Mouse (Mus musculus) C3H10T1/2 (cell line): ENCODE measurements around the gene Cdh15. TPM values are rescaled to one million over a fixed set of nuclear protein-coding genes. Genes with fewer than 3 reads are reported as not detected.

ENCODE experiments used
- polyA plus RNA-seq, 2 experiments: library from polyadenylated mRNA; unstranded; fragments of >200 nt; fragmentation: generic; extraction: Trizol; gene quantifications; one replicate each; pipeline ENCODE4 v1.2.1; 2012; ENCODE audit warnings: missing spikeins in 2 of 2

Cdh15 gene
- under 1 TPM in 1 of 2 experiments, not detected in 1; 0.01 TPM for polyA plus RNA-seq

GRCm38 (mm10) chr8:122847829-122848561 is at the start of gene Cdh15:
Gene Cdh15 (plus strand): TSS chr8:122847966.

Other genes starting within 250 kb of the Cdh15 start
- gene Galns, start 236.5 kb upstream of the Cdh15 start, polyA plus RNA-seq: 10 to 100 TPM in 1 of 2 experiments, 1 to 10 TPM in 1; 8.6 to 14.7 TPM
- 10 to 100 TPM; 86.1 to 87.4 TPM for gene Trappc2l, start 236.3 kb upstream of the Cdh15 start, polyA plus RNA-seq
- gene Pabpn1l, start 225.2 kb upstream of the Cdh15 start, polyA plus RNA-seq: not detected
- under 1 TPM in 1 of 2 experiments, not detected in 1; 0.02 TPM for gene Cbfa2t3, start 148.9 kb upstream of the Cdh15 start, polyA plus RNA-seq
- 1 to 10 TPM; 4.6 to 9.7 TPM for gene Acsf3, start 72.5 kb upstream of the Cdh15 start, polyA plus RNA-seq
- 10 to 100 TPM in 1 of 2 experiments, 1 to 10 TPM in 1; 6.0 to 33.9 TPM for gene Ankrd11, start 194.3 kb downstream of the Cdh15 start, polyA plus RNA-seq
- 10 to 100 TPM; 28.8 to 58.1 TPM for gene Spg7, start 215.0 kb downstream of the Cdh15 start, polyA plus RNA-seq